Mouse (Mus musculus) myocyte (in vitro differentiated cells): Measurements from ENCODE around the gene Adamts10. TPM values are rescaled to one million over a fixed set of nuclear protein-coding genes. Genes with fewer than 3 reads are reported as not detected.

Experiments used
- H3K27me3 ChIP-seq: one replicate; pipeline ENCODE4 v1.6.1; 2011; ENCODE audit not compliant: control insufficient read depth, insufficient read depth, insufficient read length
- H3K36me3 ChIP-seq: one replicate; pipeline ENCODE4 v1.6.1; 2011; ENCODE audit not compliant: control insufficient read depth, insufficient read depth
- H3K4me2 ChIP-seq: one replicate; pipeline ENCODE4 v1.6.1; 2011; ENCODE audit warnings: low read depth, control low read depth
- H3K4me3 ChIP-seq: one replicate; pipeline ENCODE4 v1.5.1; 2011; ENCODE audit warnings: mild to moderate bottlenecking, control low read depth, moderate library complexity
- H3K79me2 ChIP-seq: one replicate; pipeline ENCODE4 v1.6.1; 2011; ENCODE audit not compliant: control insufficient read depth, insufficient read depth
- H3ac ChIP-seq: one replicate; pipeline ENCODE4 v1.6.1; 2011; ENCODE audit not compliant: control insufficient read depth, insufficient read length
- CEBPB ChIP-seq: IDR thresholded peaks from 2 replicates; pipeline ENCODE4 v1.6.1; 2011; ENCODE audit warnings: mild to moderate bottlenecking, moderate library complexity; ENCODE audit not compliant: poor library complexity, insufficient read depth, severe bottlenecking
- E2F4 ChIP-seq: IDR thresholded peaks from one replicate; pipeline ENCODE4 v1.6.1; 2011; ENCODE audit warnings: mild to moderate bottlenecking, control low read depth, moderate library complexity; ENCODE audit not compliant: insufficient read depth
- MAX ChIP-seq: IDR thresholded peaks from one replicate; pipeline ENCODE4 v1.6.1; 2011; ENCODE audit warnings: low read depth, mild to moderate bottlenecking, control low read depth
- MYOD1 ChIP-seq, 3 experiments: IDR thresholded peaks; one replicate each; pipeline ENCODE4 v1.6.1; 2011; ENCODE audit warnings: control low read depth in 2 of 3, low read depth in 2 of 3, mild to moderate bottlenecking in 2 of 3, moderate library complexity in 1 of 3; ENCODE audit not compliant: insufficient read length in 2 of 3, control insufficient read depth in 1 of 3
- MYOG ChIP-seq, 3 experiments: IDR thresholded peaks; one replicate each; pipeline ENCODE4 v1.6.1; 2011; ENCODE audit warnings: control low read depth in 2 of 3, low read depth in 2 of 3, mild to moderate bottlenecking in 2 of 3; ENCODE audit not compliant: insufficient read length in 2 of 3, control insufficient read depth in 1 of 3, insufficient read depth in 1 of 3
- POLR2A ChIP-seq: IDR thresholded peaks from one replicate; pipeline ENCODE4 v1.6.1; 2011; ENCODE audit warnings: low read depth, mild to moderate bottlenecking, control low read depth, moderate library complexity; ENCODE audit not compliant: insufficient read length
- POLR2AphosphoS2 ChIP-seq: IDR thresholded peaks from one replicate; pipeline ENCODE4 v1.6.1; 2011; ENCODE audit warnings: low read depth, control low read depth; ENCODE audit not compliant: insufficient read length
- REST ChIP-seq: IDR thresholded peaks from one replicate; pipeline ENCODE4 v1.6.1; 2011; ENCODE audit warnings: mild to moderate bottlenecking, control low read depth, moderate library complexity; ENCODE audit not compliant: insufficient read depth, insufficient read length
- SRF ChIP-seq: IDR thresholded peaks from one replicate; pipeline ENCODE4 v1.6.1; 2011; ENCODE audit warnings: low read depth; ENCODE audit not compliant: control insufficient read depth, insufficient read length
- TCF12 ChIP-seq: IDR thresholded peaks from one replicate; pipeline ENCODE4 v1.6.1; 2011; ENCODE audit warnings: mild to moderate bottlenecking, control low read depth; ENCODE audit not compliant: poor library complexity, insufficient read depth, severe bottlenecking
- TCF3 ChIP-seq: IDR thresholded peaks from one replicate; pipeline ENCODE4 v1.6.1; 2011; ENCODE audit warnings: low read depth, control low read depth; ENCODE audit not compliant: insufficient read length
- USF1 ChIP-seq: IDR thresholded peaks from one replicate; pipeline ENCODE4 v1.6.1; 2011; ENCODE audit warnings: low read depth, mild to moderate bottlenecking, control low read depth, moderate library complexity
- polyA plus RNA-seq: library from polyadenylated mRNA; unstranded; fragments of >200 nt; fragmentation: generic; extraction: Trizol; gene quantifications from one replicate; pipeline ENCODE4 v1.2.1, GENCODE M21; 2012; ENCODE audit warnings: missing spikeins

Gene Adamts10
- polyA plus RNA-seq, 1 experiment, result 4.5 TPM

- Histone ChIP-seq H3K79me2 (no peaks in the 10 kb centered on the region), H3K27me3 (no peaks in the 10 kb centered on the region), H3K36me3 (no peaks in the 10 kb centered on the region), H3K4me2 (no peak overlapping the region), H3ac (no peak overlapping the region), H3K4me3 (no peak overlapping the region)
- TF ChIP-seq MYOD1 (IDR thresholded peaks at IDR 0.05; ENCODE audit: control insufficient read depth in 1 of 3, insufficient read length in 2 of 3, low read depth in 2 of 3), result no peak
- TF ChIP-seq SRF, result no peak
- TF ChIP-seq MAX, result no peak
- no peak for TF ChIP-seq TCF3
- TF ChIP-seq CEBPB, result no peak
- no peak for TF ChIP-seq MYOG (IDR thresholded peaks at IDR 0.05; ENCODE audit: control insufficient read depth in 1 of 3, insufficient read depth in 1 of 3, insufficient read length in 2 of 3, low read depth in 2 of 3)
- TF ChIP-seq TCF12, result no peak
- TF ChIP-seq POLR2A, result no peak
- no peak for TF ChIP-seq REST
- TF ChIP-seq E2F4, result no peak
- TF ChIP-seq POLR2AphosphoS2, result no peak
- TF ChIP-seq USF1, result no peak
Observed at GRCm38 (mm10) chr17:33510172-33510571, 13.8 kb upstream of the Adamts10 start.

DNA sequence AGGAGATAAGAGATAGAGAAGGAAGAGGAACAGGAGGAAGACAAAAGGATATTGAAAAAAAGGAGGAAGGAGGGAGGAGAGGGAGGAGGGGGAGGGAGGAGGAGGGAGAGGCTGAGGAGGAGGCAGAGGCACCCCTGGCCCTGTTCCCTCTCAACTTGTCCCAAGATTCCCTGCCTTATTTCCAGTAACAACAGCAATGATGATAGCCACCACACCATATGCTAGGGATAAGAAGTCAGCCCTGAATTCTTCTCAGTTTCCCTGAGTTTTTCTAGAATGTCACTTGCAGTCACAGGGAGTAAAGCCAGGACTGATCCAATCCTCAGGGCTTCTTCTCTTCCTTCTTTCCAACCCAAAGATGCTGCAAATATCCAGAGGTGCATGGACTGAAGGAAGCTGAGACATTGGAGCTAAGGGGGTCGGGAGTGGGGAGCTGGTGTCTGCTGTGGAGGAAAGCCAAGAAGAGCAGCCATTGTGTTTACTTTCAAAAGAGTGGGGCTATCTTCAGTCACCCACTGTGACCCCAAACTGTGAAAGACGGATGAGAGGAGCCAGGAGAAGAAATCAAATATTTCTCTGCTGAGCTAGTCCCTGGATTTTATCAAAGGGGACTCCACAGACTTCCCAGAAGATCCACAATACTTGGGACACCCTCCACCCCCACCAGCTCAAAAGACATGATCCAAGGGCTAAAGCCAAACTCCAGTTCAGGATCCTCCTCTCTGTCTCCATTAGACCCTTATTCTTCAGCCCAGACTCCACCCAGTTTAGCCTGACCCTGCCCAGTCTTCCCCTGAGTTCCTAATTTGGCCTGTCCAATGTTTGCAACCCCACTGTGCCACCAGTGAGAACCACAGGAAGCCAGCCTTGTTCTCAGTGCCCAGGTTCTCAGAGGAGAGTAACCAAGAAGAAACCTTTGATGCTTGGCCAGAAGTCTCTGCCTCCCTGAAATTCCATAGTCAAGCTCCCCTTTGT lies 11.3 kb upstream of the Adamts10 start:
- H3ac ChIP-seq, result no peak overlapping the region
- TF ChIP-seq REST, result no peak
- TF ChIP-seq SRF, result no peak
- no peak for TF ChIP-seq POLR2AphosphoS2
- no peak for TF ChIP-seq CEBPB
- no peak for TF ChIP-seq TCF3

DNA sequence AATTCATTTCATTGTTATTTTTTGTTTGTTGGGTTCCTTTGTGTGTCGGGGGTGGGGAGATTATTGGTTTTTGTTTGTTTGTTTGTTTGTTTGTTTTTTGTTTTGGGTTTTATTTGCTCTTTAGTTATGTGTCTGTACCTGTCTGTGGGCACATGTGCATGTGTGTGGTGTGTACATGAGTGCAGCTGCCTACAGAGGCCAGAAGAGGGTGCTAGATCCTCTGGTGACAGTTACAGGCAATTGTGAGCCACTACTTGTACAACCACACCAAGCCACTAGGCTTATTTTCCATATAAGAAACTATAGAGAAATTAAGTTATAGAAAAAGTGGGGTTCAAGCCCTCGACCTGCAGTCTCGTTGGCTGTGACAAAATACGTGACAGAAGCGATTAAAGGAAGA lies 10.1 kb upstream of the Adamts10 start:
- H3ac ChIP-seq, result no peak overlapping the region
- no peaks in the 10 kb centered on the region for H3K79me2 ChIP-seq
- H3K4me2 ChIP-seq, result no peak overlapping the region
- no peaks in the 10 kb centered on the region for H3K36me3 ChIP-seq
- no peak overlapping the region for H3K4me3 ChIP-seq
- H3K27me3 ChIP-seq, result peaks cover 5% of the 10 kb centered on the region
- TF ChIP-seq MAX (no peak), TCF12 (no peak), E2F4 (no peak), REST (no peak), MYOG (IDR thresholded peaks at IDR 0.05; ENCODE audit: control insufficient read depth in 1 of 3, insufficient read depth in 1 of 3, insufficient read length in 2 of 3, low read depth in 2 of 3) (no peak), POLR2AphosphoS2 (no peak), CEBPB (no peak), MYOD1 (IDR thresholded peaks at IDR 0.05; ENCODE audit: control insufficient read depth in 1 of 3, insufficient read length in 2 of 3, low read depth in 2 of 3) (no peak), USF1 (no peak), SRF (no peak), POLR2A (no peak), TCF3 (no peak)

More for the DNA sequence above, 11.3 kb upstream of the Adamts10 start:
- H3K4me3 ChIP-seq, result no peak overlapping the region
- no peaks in the 10 kb centered on the region for H3K36me3 ChIP-seq
- H3K4me2 ChIP-seq, result no peak overlapping the region
- peaks cover 4% of the 10 kb centered on the region for H3K27me3 ChIP-seq
- H3K79me2 ChIP-seq, result no peaks in the 10 kb centered on the region

DNA sequence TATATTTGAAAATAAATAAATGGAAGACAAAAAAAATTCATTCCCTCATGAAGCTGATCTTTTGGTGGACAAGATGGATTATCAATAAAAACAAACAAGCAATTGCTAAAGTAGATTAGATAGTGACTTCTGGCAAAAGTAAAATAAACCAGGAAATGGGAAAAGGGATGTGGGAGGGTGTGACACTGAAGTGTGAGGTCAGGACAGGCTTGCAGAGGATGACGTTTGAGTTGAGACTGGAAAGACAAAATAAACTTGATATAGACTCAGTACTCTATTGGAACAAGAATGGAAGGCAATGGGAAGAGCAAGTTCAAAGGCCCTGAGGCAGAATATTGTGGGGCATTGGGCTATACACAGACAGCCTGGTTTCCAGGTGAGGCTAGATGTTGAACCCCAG lies 3.6 kb upstream of the Adamts10 start:
- no peak overlapping the region for H3K4me2 ChIP-seq
- H3ac ChIP-seq, result no peak overlapping the region
- H3K27me3 ChIP-seq, result peaks cover 5% of the 10 kb centered on the region
- H3K79me2 ChIP-seq, result peaks cover 6% of the 10 kb centered on the region
- no peaks in the 10 kb centered on the region for H3K36me3 ChIP-seq
- TF ChIP-seq TCF3 (no peak), E2F4 (no peak), POLR2AphosphoS2 (no peak), TCF12 (no peak), CEBPB (no peak), SRF (no peak), REST (no peak), MYOG (IDR thresholded peaks at IDR 0.05; ENCODE audit: control insufficient read depth in 1 of 3, insufficient read depth in 1 of 3, insufficient read length in 2 of 3, low read depth in 2 of 3) (no peak), POLR2A (no peak), USF1 (no peak), MYOD1 (IDR thresholded peaks at IDR 0.05; ENCODE audit: control insufficient read depth in 1 of 3, insufficient read length in 2 of 3, low read depth in 2 of 3) (no peak), MAX (no peak)
- no peak overlapping the region for H3K4me3 ChIP-seq
